In genomic region chr2:130158088-130158437, GRCm38 (mm10) we compare ENCODE assay signal across 17 mouse cellular contexts. TPM values are rescaled to one million over a fixed set of nuclear protein-coding genes. Genes with fewer than 3 reads are reported as not detected.
"Had no signal": no experiment of that assay in that cellular context is flagged by ENCODE, and none has a peak within 500 bp of the region (broad histone marks: within the 10 kb centered on the region; RNA-seq: fewer than 3 reads in every experiment).

No protein-coding gene starts in this region.

- H3K27ac ChIP-seq: layer of hippocampus, adult 2 months; limb, embryonic 12.5 days; liver, embryonic 13.5 days; lung, embryonic 15.5 days; neural tube, embryonic 13.5 days; stomach, postnatal 0 days had no signal

- ATAC-seq: liver, postnatal 0 days had no signal

- DNase-seq: kidney, adult 18-20 months; kidney, postnatal 10 days; kidney, postnatal 4 days; liver; liver, embryonic 13.5 days; liver, postnatal 0 days; right cerebral cortex, adult 18-20 months; thymus, postnatal 4 days had no signal

- H3K9ac ChIP-seq: limb, embryonic 12.5 days; liver, embryonic 13.5 days; liver, postnatal 0 days; lung, embryonic 15.5 days; neural tube, embryonic 13.5 days had no signal

- H3K4me1 ChIP-seq: limb, embryonic 12.5 days; lung, embryonic 15.5 days; neural tube, embryonic 13.5 days had no signal

- H3K36me3 ChIP-seq: limb, embryonic 12.5 days; liver, embryonic 13.5 days; lung, embryonic 15.5 days; neural tube, embryonic 13.5 days had no signal

- H3K27me3 ChIP-seq: limb, embryonic 12.5 days; liver, embryonic 13.5 days; lung, embryonic 15.5 days; neural tube, embryonic 13.5 days had no signal

- H3K9me3 ChIP-seq: limb, embryonic 12.5 days; liver, embryonic 13.5 days; lung, embryonic 15.5 days; neural tube, embryonic 13.5 days had no signal

- H3K4me3 ChIP-seq: layer of hippocampus, adult 2 months; limb, embryonic 12.5 days; liver, embryonic 13.5 days; lung, embryonic 15.5 days; neural tube, embryonic 13.5 days had no signal

- H3K4me2 ChIP-seq: limb, embryonic 12.5 days; liver, embryonic 13.5 days; lung, embryonic 15.5 days; neural tube, embryonic 13.5 days had no signal

RNA-seq across cellular contexts. Expression of gene Tmc2, which starts 36.9 kb away (rescaled TPM):
- total RNA-seq: layer of hippocampus, postnatal 10 days; left cerebral cortex, postnatal 36 days; megakaryocyte-erythroid progenitor cell, adult 5-6 weeks had no signal
- polyA plus RNA-seq: kidney, embryonic 14.5 days; limb, embryonic 12.5 days; liver, embryonic 13.5 days; liver, postnatal 0 days; lung, embryonic 15.5 days; neural tube, embryonic 13.5 days; stomach, postnatal 0 days had no signal

RNA-seq across cellular contexts. Expression of gene Tgm6, which starts 45.8 kb away (rescaled TPM):
- total RNA-seq: megakaryocyte-erythroid progenitor cell, adult 5-6 weeks had no signal
- polyA plus RNA-seq: kidney, embryonic 14.5 days; limb, embryonic 12.5 days; liver, embryonic 13.5 days; liver, postnatal 0 days; lung, embryonic 15.5 days; neural tube, embryonic 13.5 days; stomach, postnatal 0 days had no signal
